In the genomic region with DNA sequence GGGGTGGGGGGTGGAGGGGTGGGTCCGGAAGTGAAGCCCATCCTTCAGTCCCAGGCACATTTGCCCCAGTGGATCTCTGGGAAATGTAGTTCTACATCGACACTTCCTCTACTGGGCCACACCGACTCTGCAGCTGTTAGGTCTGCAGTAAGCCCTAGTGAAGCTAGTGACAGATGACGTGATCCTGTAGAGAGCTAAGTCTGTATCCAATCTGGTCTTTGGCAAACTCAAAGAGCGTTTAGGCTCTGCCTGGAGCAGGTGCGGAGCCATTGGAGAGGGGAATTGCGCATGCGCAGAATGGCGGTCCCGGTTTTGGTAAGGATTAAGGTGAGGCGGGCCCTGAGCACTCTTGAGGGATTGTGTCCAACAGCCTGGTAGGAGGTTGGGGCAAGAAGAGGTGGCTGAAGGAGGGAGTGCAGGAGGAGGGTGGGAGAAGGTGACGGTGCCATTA, we compare ENCODE assay signal across 8 mouse cellular contexts. TPM values are rescaled to one million over a fixed set of nuclear protein-coding genes. Genes with fewer than 3 reads are reported as not detected.
DNase-seq lines count a peak whose midpoint lies in the region; ATAC-seq and TF ChIP-seq lines count a peak whose summit lies in the region.

A gene (plus strand): TSS at position 102 of the 451 bp plus-strand sequence.

- no peaks in the 10 kb centered on the region for H3K27me3 ChIP-seq in embryonic facial prominence, embryonic 15.5 days
- no peaks in the 10 kb centered on the region for H3K27me3 ChIP-seq in limb, embryonic 13.5 days
- no peaks in the 10 kb centered on the region for H3K27me3 ChIP-seq in midbrain, embryonic 15.5 days (replicated peaks)
- H3K27me3 ChIP-seq in spleen, adult 2 months (ENCODE audit: control insufficient read depth, insufficient read depth, low read length) = no peaks in the 10 kb centered on the region

- peaks cover 37% of the 10 kb centered on the region for H3K36me3 ChIP-seq in embryonic facial prominence, embryonic 15.5 days
- peaks cover 30% of the 10 kb centered on the region for H3K36me3 ChIP-seq in limb, embryonic 13.5 days
- H3K36me3 ChIP-seq in midbrain, embryonic 15.5 days (replicated peaks) = peaks cover 32% of the 10 kb centered on the region
- H3K36me3 ChIP-seq in spleen, adult 2 months (ENCODE audit: control insufficient read depth, insufficient read depth, low read length) = peaks cover 5% of the 10 kb centered on the region

- H3K4me1 ChIP-seq in bone marrow, adult 2 months (ENCODE audit: control insufficient read depth, insufficient read depth, low read length) = no peaks in the 10 kb centered on the region; the same call in 1 of the 2 replicates
- H3K4me1 ChIP-seq in embryonic facial prominence, embryonic 15.5 days = peaks cover 15% of the 10 kb centered on the region
- peaks cover 16% of the 10 kb centered on the region for H3K4me1 ChIP-seq in limb, embryonic 13.5 days
- H3K4me1 ChIP-seq in midbrain, embryonic 15.5 days = peaks cover 21% of the 10 kb centered on the region
- H3K4me1 ChIP-seq in spleen, adult 2 months (ENCODE audit: control insufficient read depth, insufficient read depth, insufficient read length) = peaks cover 4% of the 10 kb centered on the region

- H3K4me3 ChIP-seq in bone marrow, adult 2 months (replicated peaks; ENCODE audit: control insufficient read depth, low read depth, low read length) = peak within 1 kb of the TSS; percentile 94
- peak within 1 kb of the TSS; percentile 69 for H3K4me3 ChIP-seq in embryonic facial prominence, embryonic 15.5 days (replicated peaks)
- peak within 1 kb of the TSS; percentile 50 for H3K4me3 ChIP-seq in limb, embryonic 13.5 days
- peak within 1 kb of the TSS; percentile 71 for H3K4me3 ChIP-seq in midbrain, embryonic 15.5 days
- peak within 1 kb of the TSS; percentile 67 for H3K4me3 ChIP-seq in spleen, adult 2 months (ENCODE audit: extremely low read depth, insufficient read depth, insufficient read length)

- peak; percentile 42 for ATAC-seq in embryonic facial prominence, embryonic 15.5 days (ENCODE audit: insufficient number of reproducible peaks, low FRiP score, low TSS enrichment, low read depth)
- ATAC-seq in limb, embryonic 13.5 days (ENCODE audit: low FRiP score, low read depth) = peak; percentile 54
- ATAC-seq in midbrain, embryonic 15.5 days (replicated peaks) = peak; percentile 71

- DNase-seq in A20 (ENCODE audit: low read depth, low spot score) = peak; percentile 93
- DNase-seq in heart, adult 9 months (ENCODE audit: low spot score in 2 of 2) = peak; percentile 88 to 91
- peak; percentile 93 for DNase-seq in kidney, adult 9 months
- DNase-seq in spleen, adult 2 months (ENCODE audit: low read depth in 1 of 2, low spot score in 2 of 2) = peak; percentile 74 to 76

- 0 out of 2 replicates have a peak, but pooled peaks cover 3% of the 10 kb centered on the region for H3K9me3 ChIP-seq in embryonic facial prominence, embryonic 15.5 days (replicated peaks)
- H3K9me3 ChIP-seq in limb, embryonic 13.5 days = 0 out of 2 replicates have a peak, but pooled peaks cover 5% of the 10 kb centered on the region
- no peaks in the 10 kb centered on the region for H3K9me3 ChIP-seq in midbrain, embryonic 15.5 days

- no peak for TF ChIP-seq POLR2A in bone marrow, adult 2 months (IDR thresholded peaks at IDR 0.05; ENCODE audit: borderline replicate concordance, control insufficient read depth, low read depth, low read length)
- no peak for TF ChIP-seq POLR2A in spleen, adult 2 months (IDR thresholded peaks at IDR 0.05; ENCODE audit: low read depth, low read length)

- peak within 1 kb of the TSS; percentile 9; the same call in 1 of the 2 replicates for H3K27ac ChIP-seq in bone marrow, adult 2 months (ENCODE audit: control insufficient read depth, insufficient read depth, low read depth, low read length, poor library complexity)
- H3K27ac ChIP-seq in embryonic facial prominence, embryonic 15.5 days (replicated peaks) = peak within 1 kb of the TSS; percentile 78
- H3K27ac ChIP-seq in limb, embryonic 13.5 days = peak within 1 kb of the TSS; percentile 70
- peak within 1 kb of the TSS; percentile 96 for H3K27ac ChIP-seq in midbrain, embryonic 15.5 days
- H3K27ac ChIP-seq in spleen, adult 2 months (ENCODE audit: insufficient read depth, low read length) = peak within 1 kb of the TSS; percentile 77

- TF ChIP-seq CTCF in bone marrow, adult 2 months (IDR thresholded peaks at IDR 0.05; ENCODE audit: control insufficient read depth, insufficient read depth, low read length) = no peak
- no peak for TF ChIP-seq CTCF in spleen, adult 2 months (IDR thresholded peaks at IDR 0.05; ENCODE audit: extremely low read depth, insufficient read depth, insufficient read length, insufficient replicate concordance)

- H3K4me2 ChIP-seq in embryonic facial prominence, embryonic 15.5 days (replicated peaks) = peak within 1 kb of the TSS; percentile 67
- H3K4me2 ChIP-seq in limb, embryonic 13.5 days (replicated peaks) = peak within 1 kb of the TSS; percentile 65
- H3K4me2 ChIP-seq in midbrain, embryonic 15.5 days = peak within 1 kb of the TSS; percentile 55

- 4% methylated on average over 12 of the region's 12 CpGs for WGBS in bone marrow, adult 2 months
- 2% methylated on average over 12 of the region's 12 CpGs for WGBS in embryonic facial prominence, embryonic 15.5 days
- WGBS in limb, embryonic 13.5 days = under 1% methylated on average over 12 of the region's 12 CpGs
- under 1% methylated on average over 12 of the region's 12 CpGs for WGBS in midbrain, embryonic 15.5 days
- WGBS in spleen, adult 2 months = 1% methylated on average over 12 of the region's 12 CpGs

- peak within 1 kb of the TSS; percentile 58 for H3K9ac ChIP-seq in embryonic facial prominence, embryonic 15.5 days
- H3K9ac ChIP-seq in limb, embryonic 13.5 days = peak within 1 kb of the TSS; percentile 60
- peak within 1 kb of the TSS; percentile 68 for H3K9ac ChIP-seq in midbrain, embryonic 15.5 days

RNA-seq across cellular contexts. Expression of the gene that starts here (rescaled TPM):
- 1.5 and 3.3 TPM in 2 replicates for polyA plus RNA-seq in bone marrow, adult 2 months (2011; ENCODE audit: insufficient read depth, insufficient read length, low replicate concordance, missing spikeins)
- polyA plus RNA-seq in embryonic facial prominence, embryonic 15.5 days (2015; fragmentation: Nextera tagmentation; extraction: Ambion mirVana) = 4.5 and 4.8 TPM in 2 replicates
- 5.3 and 5.7 TPM in 2 replicates for polyA plus RNA-seq in limb, embryonic 13.5 days (2015; fragmentation: Nextera tagmentation; extraction: Ambion mirVana)
- 18.1 and 19.7 TPM in 2 replicates for polyA plus RNA-seq in midbrain, embryonic 15.5 days (2015; fragmentation: Nextera tagmentation; extraction: Ambion mirVana)
- 0.32 and 0.46 TPM in 2 replicates for polyA plus RNA-seq in spleen, adult 2 months (2012; rRNA removed)

Comparison
In these comparisons a context has a peak if more than half of its experiments do, and no peak if none do; other contexts are left out.
1. Peak in every context shown above with its lines: DNase-seq, ATAC-seq, H3K4me3 ChIP-seq and H3K27ac ChIP-seq.
2. Peak in DNase-seq, H3K4me3 ChIP-seq and H3K27ac ChIP-seq in spleen, adult 2 months; RNA of the gene not detected or under 1 TPM.
3. H3K27ac ChIP-seq: peak in every context shown above with its lines; median percentile 96 in midbrain, embryonic 15.5 days; 78 in embryonic facial prominence, embryonic 15.5 days; 77 in spleen, adult 2 months; 70 in limb, embryonic 13.5 days; 9 in bone marrow, adult 2 months.